10 mouse cellular contexts compared by ENCODE assay signal in the genomic region with DNA sequence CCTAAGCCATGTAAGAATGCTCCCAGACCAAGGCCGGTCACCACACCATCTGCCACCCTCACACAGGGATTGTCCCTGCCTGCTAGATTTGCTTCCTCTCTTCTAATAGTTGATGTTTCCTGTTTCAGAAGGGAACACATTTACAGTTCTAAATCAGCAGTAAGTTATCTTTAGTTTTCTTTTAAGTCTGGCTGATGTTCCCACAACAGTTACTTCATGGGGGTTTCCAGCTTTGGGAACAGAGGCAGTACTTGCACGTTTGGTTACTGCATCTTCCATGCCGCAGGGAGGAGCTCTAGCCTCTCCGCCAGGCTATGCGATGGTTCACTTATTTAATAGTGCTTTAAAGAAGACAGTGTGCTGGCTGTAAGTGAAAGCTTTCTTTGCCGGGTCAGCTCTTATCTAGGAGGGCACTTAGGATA. TPM values are rescaled to one million over a fixed set of nuclear protein-coding genes. Genes with fewer than 3 reads are reported as not detected.
DNase-seq lines count a peak whose midpoint lies in the region; ATAC-seq and TF ChIP-seq lines count a peak whose summit lies in the region.
"Had no signal": no experiment of that assay in that cellular context is flagged by ENCODE, and none has a peak within 500 bp of the region (broad histone marks: within the 10 kb centered on the region; RNA-seq: fewer than 3 reads in every experiment).

No protein-coding gene starts in this region.

- no peaks in the 10 kb centered on the region for H3K27me3 ChIP-seq in intestine, embryonic 14.5 days (replicated peaks; ENCODE audit: control insufficient read depth, insufficient read depth, low read length)
- H3K27me3 ChIP-seq in intestine, embryonic 15.5 days (replicated peaks): no peaks in the 10 kb centered on the region
- H3K27me3 ChIP-seq in small intestine, adult 2 months (ENCODE audit: control insufficient read depth, insufficient read depth, low read length): no peaks in the 10 kb centered on the region
- no peaks in the 10 kb centered on the region for H3K27me3 ChIP-seq in midbrain, embryonic 14.5 days (ENCODE audit: control insufficient read depth, insufficient read depth, low read length)

- intact Hi-C loops in heart, postnatal 14 days (cut with DNase I): no loop called here

- H3K27ac ChIP-seq in intestine, embryonic 14.5 days (ENCODE audit: low read depth): peak overlapping the region; percentile 29; the same call in 1 of the 2 replicates
- no peak overlapping the region for H3K27ac ChIP-seq in intestine, embryonic 15.5 days
- H3K27ac ChIP-seq in small intestine, adult 2 months (ENCODE audit: insufficient read depth, low read depth, low read length): peak overlapping the region; percentile 78
- H3K27ac ChIP-seq in midbrain, embryonic 14.5 days (replicated peaks; ENCODE audit: low read depth, low read length): no peak overlapping the region

- no peak for ATAC-seq in intestine, embryonic 14.5 days (replicated peaks; ENCODE audit: low FRiP score, low TSS enrichment, low read depth)
- ATAC-seq in intestine, embryonic 15.5 days: no peak
- ATAC-seq in midbrain, embryonic 14.5 days (ENCODE audit: low FRiP score, low TSS enrichment): no peak

- no peaks in the 10 kb centered on the region for H3K36me3 ChIP-seq in intestine, embryonic 14.5 days (ENCODE audit: control insufficient read depth, insufficient read depth, low read length)
- H3K36me3 ChIP-seq in intestine, embryonic 15.5 days: no peaks in the 10 kb centered on the region
- H3K36me3 ChIP-seq in small intestine, adult 2 months (ENCODE audit: control insufficient read depth, insufficient read depth, low read length): no peaks in the 10 kb centered on the region
- H3K36me3 ChIP-seq in midbrain, embryonic 14.5 days (ENCODE audit: control insufficient read depth, insufficient read depth, low read length): no peaks in the 10 kb centered on the region

- 39% methylated on average over 6 of the region's 6 CpGs for WGBS in intestine, embryonic 14.5 days
- 34% methylated on average over 6 of the region's 6 CpGs for WGBS in intestine, embryonic 15.5 days
- WGBS in small intestine, adult 2 months: 46% methylated on average over 6 of the region's 6 CpGs
- WGBS in midbrain, embryonic 14.5 days: 81% methylated on average over 6 of the region's 6 CpGs

- TF ChIP-seq CTCF in small intestine, adult 2 months (IDR thresholded peaks at IDR 0.05; ENCODE audit: extremely low read depth, insufficient read length, insufficient replicate concordance, low read depth, low read length): no peak

- peak; percentile 48 for DNase-seq in intestine, embryonic 14.5 days (ENCODE audit: low spot score)
- DNase-seq in adrenal gland, postnatal 25 days: peak; percentile 47
- peak; percentile 69 to 75 for DNase-seq in kidney, postnatal 36 days
- DNase-seq in midbrain, embryonic 14.5 days: no peak
- no peak for DNase-seq in heart, postnatal 14 days
- no peak for DNase-seq in c-Kit-positive CD71-positive TER-119-positive erythroid progenitor cells, embryonic 14.5 days (ENCODE audit: low spot score)
- DNase-seq: gastrocnemius, postnatal 36 days had no signal

- H3K4me3 ChIP-seq in intestine, embryonic 14.5 days (ENCODE audit: low read depth, low read length): no peak overlapping the region
- no peak overlapping the region for H3K4me3 ChIP-seq in intestine, embryonic 15.5 days (replicated peaks)
- no peak overlapping the region for H3K4me3 ChIP-seq in small intestine, adult 2 months (ENCODE audit: low read depth, low read length)
- H3K4me3 ChIP-seq in midbrain, embryonic 14.5 days (replicated peaks; ENCODE audit: low read depth, low read length): no peak overlapping the region

- H3K4me2 ChIP-seq in intestine, embryonic 14.5 days (ENCODE audit: low read length): no peak overlapping the region
- H3K4me2 ChIP-seq in intestine, embryonic 15.5 days (replicated peaks): no peak overlapping the region
- no peak overlapping the region for H3K4me2 ChIP-seq in midbrain, embryonic 14.5 days (ENCODE audit: low read length)

- TF ChIP-seq POLR2A in small intestine, adult 2 months (IDR thresholded peaks at IDR 0.05; ENCODE audit: low read depth, low read length): no peak

- H3K9me3 ChIP-seq in intestine, embryonic 14.5 days (ENCODE audit: control insufficient read depth, low read length): no peaks in the 10 kb centered on the region
- no peaks in the 10 kb centered on the region for H3K9me3 ChIP-seq in intestine, embryonic 15.5 days
- H3K9me3 ChIP-seq in midbrain, embryonic 14.5 days (ENCODE audit: control insufficient read depth, low read length): no peaks in the 10 kb centered on the region

- no peak overlapping the region for H3K9ac ChIP-seq in intestine, embryonic 14.5 days (ENCODE audit: low read length)
- H3K9ac ChIP-seq in intestine, embryonic 15.5 days: no peak overlapping the region
- H3K9ac ChIP-seq in midbrain, embryonic 14.5 days (replicated peaks; ENCODE audit: low read length): no peak overlapping the region

- peaks cover 28% of the 10 kb centered on the region; the same call in 1 of the 2 replicates for H3K4me1 ChIP-seq in intestine, embryonic 14.5 days (replicated peaks; ENCODE audit: control insufficient read depth, insufficient read depth, low read length)
- H3K4me1 ChIP-seq in intestine, embryonic 15.5 days (replicated peaks): peaks cover 21% of the 10 kb centered on the region; the same call in 1 of the 2 replicates
- no peaks in the 10 kb centered on the region for H3K4me1 ChIP-seq in small intestine, adult 2 months (ENCODE audit: control insufficient read depth, insufficient read depth, insufficient read length, low read length)
- no peaks in the 10 kb centered on the region for H3K4me1 ChIP-seq in midbrain, embryonic 14.5 days (ENCODE audit: control insufficient read depth, insufficient read depth, low read length)

RNA-seq across cellular contexts. Expression of a gene that starts 26.0 kb away (rescaled TPM):
- polyA plus RNA-seq in intestine, embryonic 14.5 days (2014; fragmentation: Nextera tagmentation; extraction: Ambion mirVana): 1.9 and 3.3 TPM in 2 replicates
- 1.9 and 2.4 TPM in 2 replicates for polyA plus RNA-seq in intestine, embryonic 15.5 days (2015; fragmentation: Nextera tagmentation; extraction: Ambion mirVana)
- 1.1 and 1.2 TPM in 2 replicates for total RNA-seq in adrenal gland, postnatal 25 days (2021)
- 5.0 and 9.6 TPM in 2 replicates for polyA plus RNA-seq in small intestine, adult 2 months (2012; rRNA removed)
- polyA plus RNA-seq in midbrain, embryonic 14.5 days (2014; fragmentation: Nextera tagmentation; extraction: Ambion mirVana): 3.5 TPM in 1 of 2 replicates, not detected in the other
- total RNA-seq in heart, postnatal 14 days (2021): under 1 TPM in 1 of 2 experiments, not detected in 1; 0.80 TPM
- polyA plus RNA-seq: neural tube, embryonic 14.5 days had no signal

RNA-seq across cellular contexts. Expression of a gene that starts 43.1 kb away (rescaled TPM):
- polyA plus RNA-seq in intestine, embryonic 14.5 days (2014; fragmentation: Nextera tagmentation; extraction: Ambion mirVana): 2.5 and 2.6 TPM in 2 replicates
- polyA plus RNA-seq in intestine, embryonic 15.5 days (2015; fragmentation: Nextera tagmentation; extraction: Ambion mirVana): 3.7 and 4.0 TPM in 2 replicates
- total RNA-seq in adrenal gland, postnatal 25 days (2021): 50.0 and 51.8 TPM in 2 replicates
- 1.1 and 1.9 TPM in 2 replicates for polyA plus RNA-seq in small intestine, adult 2 months (2012; rRNA removed)
- polyA plus RNA-seq in midbrain, embryonic 14.5 days (2014; fragmentation: Nextera tagmentation; extraction: Ambion mirVana): 3.7 and 6.1 TPM in 2 replicates
- total RNA-seq in heart, postnatal 14 days (2021): 100 to 1,000 TPM; 620 to 781 TPM

RNA-seq across cellular contexts. Expression of a gene that starts 46.9 kb away (rescaled TPM):
- not detected in 2 replicates for polyA plus RNA-seq in intestine, embryonic 14.5 days (2014; fragmentation: Nextera tagmentation; extraction: Ambion mirVana)
- polyA plus RNA-seq in intestine, embryonic 15.5 days (2015; fragmentation: Nextera tagmentation; extraction: Ambion mirVana): 0.20 TPM in 1 of 2 replicates, not detected in the other
- 0.88 and 0.90 TPM in 2 replicates for total RNA-seq in adrenal gland, postnatal 25 days (2021)
- polyA plus RNA-seq in small intestine, adult 2 months (2012; rRNA removed): 1.8 and 7.9 TPM in 2 replicates
- polyA plus RNA-seq in midbrain, embryonic 14.5 days (2014; fragmentation: Nextera tagmentation; extraction: Ambion mirVana): not detected in 2 replicates
- under 1 TPM; 0.57 to 0.88 TPM for total RNA-seq in heart, postnatal 14 days (2021)
- polyA plus RNA-seq: neural tube, embryonic 14.5 days had no signal

Comparison
In these comparisons a context has a peak if more than half of its experiments do, and no peak if none do; other contexts are left out.
1. H3K27ac ChIP-seq: peak in intestine, embryonic 14.5 days (single experiment) and small intestine, adult 2 months (single experiment); none in intestine, embryonic 15.5 days (single experiment) and midbrain, embryonic 14.5 days (single experiment).
2. DNase-seq: peak in intestine, embryonic 14.5 days (single experiment), adrenal gland, postnatal 25 days (single experiment) and kidney, postnatal 36 days (2 of 2); none in midbrain, embryonic 14.5 days (single experiment), heart, postnatal 14 days (0 of 2) and c-Kit-positive CD71-positive TER-119-positive erythroid progenitor cells, embryonic 14.5 days (single experiment).